Mouse (Mus musculus) kidney, postnatal 0 days (tissue): ENCODE measurements at regions not wholly inside any gene's neighbourhood (a gene's known extent, or its start where the extent isn't known, plus 50 kb on each side); places are given as distances from the start of the nearest gene placed in this dataset.
A peak's percentile ranks its signal among the peaks of the same experiment; 100 is the strongest.

ENCODE experiments used
- ATAC-seq: fragments of 200-750 bp; cut with Nextera tagmentation; replicated peaks from 2 replicates; pipeline ENCODE4 v1.8.0; 2017; ENCODE audit warnings: low read depth, moderate number of reproducible peaks, moderate TSS enrichment, moderate library complexity; ENCODE audit not compliant: low FRiP score
- DNase-seq: peaks from one replicate; pipeline ENCODE4 v3.0.0-alpha.2; 2016; ENCODE audit warnings: low spot score
- H3K27ac ChIP-seq: fragments of 300-500 bp; sonication (generic); 2 replicates; pipeline ENCODE4 v1.5.1; 2014; ENCODE audit warnings: mild to moderate bottlenecking
- H3K27me3 ChIP-seq: fragments of 300-500 bp; sonication (generic); 2 replicates; pipeline ENCODE4 v1.6.1; 2014; ENCODE audit warnings: low read length, mixed read lengths; ENCODE audit not compliant: insufficient read depth
- H3K36me3 ChIP-seq: fragments of 300-500 bp; sonication (generic); 2 replicates; pipeline ENCODE4 v1.6.1; 2014; ENCODE audit warnings: low read length, mixed read lengths; ENCODE audit not compliant: insufficient read depth
- H3K4me1 ChIP-seq: fragments of 300-500 bp; sonication (generic); replicated peaks from 2 replicates; pipeline ENCODE4 v1.6.1; 2014; ENCODE audit warnings: antibody characterized with exemption, low read length, mixed read lengths; ENCODE audit not compliant: insufficient read depth
- H3K4me2 ChIP-seq: fragments of 300-500 bp; sonication (generic); 2 replicates; pipeline ENCODE4 v1.6.1; 2014; ENCODE audit warnings: mild to moderate bottlenecking, low read length, moderate library complexity, mixed read lengths
- H3K4me3 ChIP-seq: fragments of 300-500 bp; sonication (generic); replicated peaks from 2 replicates; pipeline ENCODE4 v1.5.1; 2014; ENCODE audit warnings: low read depth, low read length
- H3K9ac ChIP-seq: fragments of 300-500 bp; sonication (generic); 2 replicates; pipeline ENCODE4 v1.6.1; 2014; ENCODE audit warnings: low read depth, low read length
- H3K9me3 ChIP-seq: fragments of 300-500 bp; sonication (generic); replicated peaks from 2 replicates; pipeline ENCODE4 v1.6.1; 2016; ENCODE audit warnings: low read length, inconsistent platforms, mixed read lengths
- CTCF ChIP-seq: IDR thresholded peaks from 2 replicates; pipeline ENCODE4 v1.5.1; 2016; ENCODE audit warnings: antibody characterized with exemption, low read depth, mild to moderate bottlenecking, moderate library complexity
- WGBS: fragments of 180-500 bp; shearing (Covaris S2); extraction: QIAGEN DNeasy Blood & Tissue Kit; methylation state at CpG from one replicate; pipeline ENCODE4 v1.1.7; 2014; 5-methylcytosine and 5-hydroxymethylcytosine counted together

- no peak overlapping the region for H3K4me2 ChIP-seq
- H3K9me3 ChIP-seq, result no peaks in the 10 kb centered on the region
- no peaks in the 10 kb centered on the region for H3K27me3 ChIP-seq
- H3K27ac ChIP-seq, result no peak overlapping the region
- no peaks in the 10 kb centered on the region for H3K4me1 ChIP-seq
- ATAC-seq (no peak), DNase-seq (no peak)
- TF ChIP-seq CTCF, result no peak
- H3K9ac ChIP-seq, result no peak overlapping the region
- H3K4me3 ChIP-seq, result no peak overlapping the region
- WGBS, result 48% methylated on average over 4 of the region's 4 CpGs
- no peaks in the 10 kb centered on the region for H3K36me3 ChIP-seq
Observed at GRCm38 (mm10) chr3:152026034-152026433, 140.0 kb downstream of the Gipc2 start.

GRCm38 (mm10) chr3:152025122-152025521 is 140.9 kb downstream of the Gipc2 start:
- Histone ChIP-seq H3K4me3 (no peak overlapping the region), H3K27ac (no peak overlapping the region), H3K9me3 (no peaks in the 10 kb centered on the region), H3K4me2 (no peak overlapping the region), H3K9ac (no peak overlapping the region), H3K36me3 (no peaks in the 10 kb centered on the region), H3K27me3 (no peaks in the 10 kb centered on the region), H3K4me1 (no peaks in the 10 kb centered on the region)
- no peak for ATAC-seq
- 40% methylated on average over 8 of the region's 8 CpGs for WGBS
- no peak for TF ChIP-seq CTCF
- no peak for DNase-seq

GRCm38 (mm10) chr3:152006747-152007146 is 159.3 kb downstream of the Gipc2 start:
- Histone ChIP-seq H3K9me3 (no peaks in the 10 kb centered on the region), H3K4me3 (no peak overlapping the region), H3K4me2 (no peak overlapping the region), H3K9ac (no peak overlapping the region), H3K27me3 (no peaks in the 10 kb centered on the region), H3K4me1 (no peaks in the 10 kb centered on the region), H3K36me3 (no peaks in the 10 kb centered on the region), H3K27ac (no peak overlapping the region)
- WGBS, result 89% methylated on average over 4 of the region's 4 CpGs
- DNase-seq, result no peak
- no peak for TF ChIP-seq CTCF
- no peak for ATAC-seq

- no peak overlapping the region for H3K4me3 ChIP-seq
- no peak overlapping the region for H3K4me2 ChIP-seq
- H3K36me3 ChIP-seq, result no peaks in the 10 kb centered on the region
- TF ChIP-seq CTCF, result no peak
- DNase-seq (no peak), ATAC-seq (no peak)
- no peak overlapping the region for H3K27ac ChIP-seq
- H3K27me3 ChIP-seq, result no peaks in the 10 kb centered on the region
- no peak overlapping the region for H3K9ac ChIP-seq
- H3K9me3 ChIP-seq, result no peaks in the 10 kb centered on the region
- WGBS, result 84% methylated on average over 3 of the region's 3 CpGs
- no peaks in the 10 kb centered on the region for H3K4me1 ChIP-seq
Observed at GRCm38 (mm10) chr3:152005366-152006025, 160.5 kb downstream of the Gipc2 start.

GRCm38 (mm10) chr3:152004411-152004955 is 161.5 kb downstream of the Gipc2 start:
- Histone ChIP-seq H3K9me3 (no peaks in the 10 kb centered on the region), H3K9ac (no peak overlapping the region), H3K4me1 (no peaks in the 10 kb centered on the region), H3K27ac (no peak overlapping the region), H3K36me3 (no peaks in the 10 kb centered on the region), H3K4me3 (no peak overlapping the region), H3K4me2 (no peak overlapping the region), H3K27me3 (no peaks in the 10 kb centered on the region)
- TF ChIP-seq CTCF, result no peak
- ATAC-seq (no peak), DNase-seq (no peak)
- WGBS, result 90% methylated on average over 7 of the region's 7 CpGs

- Histone ChIP-seq H3K4me1 (no peaks in the 10 kb centered on the region), H3K9ac (no peak overlapping the region), H3K27ac (no peak overlapping the region), H3K4me2 (no peak overlapping the region), H3K4me3 (no peak overlapping the region), H3K27me3 (no peaks in the 10 kb centered on the region), H3K9me3 (no peaks in the 10 kb centered on the region), H3K36me3 (no peaks in the 10 kb centered on the region)
- no peak for ATAC-seq
- 57% methylated on average over 4 of the region's 4 CpGs for WGBS
- peak; percentile 5 for DNase-seq
- TF ChIP-seq CTCF, result no peak
Observed at GRCm38 (mm10) chr3:151997534-151998107, 160.2 kb upstream of the Ptgfr start.
